Mouse (Mus musculus) embryonic stem cell, embryonic (primary cell): ENCODE results near the gene Pkd2l1.

Source experiments
- CTCF ChIA-PET, 4 experiments: fragments of 300-600 bp in 2 of 4; fragments of 350-600 bp in 2 of 4; sonication (Branson Sonifier 250); formaldehyde crosslinking; loops; one replicate each; lab custom pipeline; 2022; ENCODE audit warnings: inconsistent platforms in 2 of 4; lab: Charles Lee
- POLR2A ChIA-PET, 4 experiments: fragments of 300-600 bp in 2 of 4; fragments of 350-600 bp in 2 of 4; sonication (Branson Sonifier 250); formaldehyde crosslinking; loops; one replicate each; lab custom pipeline; 2022; ENCODE audit warnings: antibody characterized with exemption in 4 of 4, inconsistent platforms in 1 of 4; lab: Charles Lee

The Pkd2l1 gene

GRCm38 (mm10) chr19:44100840-44101239, 91.4 kb downstream of the Pkd2l1 start:
- ChIA-PET CTCF (no interaction called here), POLR2A (interaction anchor here in 1 of 4 experiments (0.8 kb wide), 1 partner anchor 9 kb away, joined by 3 read pairs; no protein-coding TSS in a partner anchor)
